Mouse (Mus musculus) kidney, adult 2 months (tissue): Measurements from ENCODE around the gene Tas1r1.

Experiments used
- CTCF ChIP-seq: fragments of 200-500 bp; conservative IDR thresholded peaks from 2 replicates; pipeline ENCODE4 v1.5.1; 2011; ENCODE audit warnings: low read depth, mild to moderate bottlenecking, control low read depth, low read length, moderate library complexity, mixed read lengths; ENCODE audit not compliant: insufficient read depth, insufficient read length
- POLR2A ChIP-seq: fragments of 200-500 bp; IDR thresholded peaks from one replicate; pipeline ENCODE4 v1.6.1; 2011; ENCODE audit warnings: low read depth, low read length, control low read depth

GRCm38 (mm10) chr4:152086505-152087210, 48.3 kb upstream of the Tas1r1 start:
- TF ChIP-seq CTCF (no peak), POLR2A (no peak)
